Mouse (Mus musculus): Measurements from ENCODE around the gene Nepro.

Nepro gene

DNA sequence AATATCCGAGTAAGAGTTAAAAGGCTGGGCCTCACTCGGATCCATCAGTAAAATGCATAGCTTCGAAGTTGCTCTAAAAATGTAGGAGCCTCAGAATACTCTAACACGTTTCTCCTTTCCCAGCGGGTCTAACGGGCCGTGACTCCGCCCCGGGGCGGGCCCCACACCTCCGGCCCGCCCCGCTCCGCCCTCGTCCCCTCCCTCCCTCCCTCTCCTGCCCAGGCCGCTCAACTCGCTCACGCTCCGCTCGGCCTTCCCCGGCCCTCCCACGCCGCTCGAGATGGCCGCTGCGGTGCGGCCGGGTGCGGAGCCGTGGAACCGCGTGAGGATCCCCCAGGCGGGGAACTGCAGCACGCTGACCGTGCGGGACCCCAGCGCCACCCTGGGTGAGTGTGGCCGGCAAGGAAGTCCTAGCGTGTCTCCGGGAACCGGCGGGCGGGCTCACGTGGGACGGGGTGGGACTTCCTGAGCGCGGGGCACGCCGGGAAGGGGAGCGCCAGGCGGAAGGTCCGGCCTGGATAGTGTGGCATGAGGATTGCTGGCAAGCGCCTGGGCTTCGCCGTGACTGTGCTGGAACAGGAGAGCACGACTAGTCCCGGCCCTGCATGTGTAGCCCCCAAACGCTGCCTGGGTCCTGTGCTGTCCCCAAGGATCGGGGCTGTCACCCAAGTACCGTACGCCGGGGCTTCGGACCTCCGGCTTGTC, at the start of gene Nepro:
Gene Nepro, plus strand, starts transcription at position 219 of the 705 bp plus-strand sequence.
- under 1% methylated on average over 62 of the region's 64 CpGs for WGBS

- WGBS = 72% methylated on average over 2 of the region's 2 CpGs
These were observed 47.7 kb upstream of the Nepro start for GRCm38 (mm10) chr16:44676357-44676756.

DNA sequence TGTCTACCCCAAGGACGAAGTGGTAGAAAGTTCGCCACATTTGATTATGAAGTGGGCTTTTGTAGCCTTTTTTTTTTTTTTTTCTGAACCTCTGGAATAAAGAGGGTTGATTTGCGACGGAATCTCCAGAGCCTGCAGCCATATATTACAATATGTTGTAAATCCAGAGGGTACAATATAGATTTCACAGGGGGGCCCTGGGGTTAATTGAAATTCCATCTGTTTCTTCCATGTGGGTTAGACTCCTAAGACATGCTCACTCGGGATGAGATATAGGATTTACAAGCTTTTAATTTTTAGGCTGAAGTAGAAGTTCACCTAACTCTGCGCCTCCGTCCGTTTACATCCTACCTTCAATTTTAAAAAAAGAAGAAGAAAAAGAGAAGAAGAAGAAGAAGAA, 45.0 kb upstream of the Nepro start:
- 75% methylated on average over 8 of the region's 8 CpGs for WGBS

GRCm38 (mm10) chr16:44679503-44679971, 44.6 kb upstream of the Nepro start:
- WGBS = 62% methylated on average over 8 of the region's 8 CpGs

- 41% methylated on average over 9 of the region's 9 CpGs for WGBS
These were observed 43.2 kb upstream of the Nepro start for GRCm38 (mm10) chr16:44680756-44681498.

DNA sequence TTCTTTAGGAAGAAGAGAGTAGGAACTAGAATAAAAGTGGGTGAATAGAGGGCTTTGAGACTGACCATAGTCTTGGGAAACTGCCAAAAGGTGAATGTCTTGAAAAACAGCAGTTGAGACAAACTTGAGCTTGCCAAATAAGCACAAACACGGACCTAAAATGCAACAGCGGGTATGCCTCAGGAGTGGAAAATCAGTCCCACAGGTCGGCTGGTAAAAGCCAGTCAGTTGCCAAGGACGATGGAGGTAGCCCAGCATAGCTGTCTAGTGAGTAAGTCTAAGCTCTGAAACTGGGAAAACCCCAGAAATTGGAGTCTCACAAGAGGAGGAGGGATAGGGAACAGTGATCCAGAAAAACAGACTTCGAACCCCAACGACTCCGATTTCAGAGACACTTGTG, 39.5 kb upstream of the Nepro start:
- WGBS = 50% methylated on average over 7 of the region's 7 CpGs

- WGBS = 86% methylated on average over 7 of the region's 7 CpGs
These were observed 38.7 kb upstream of the Nepro start for GRCm38 (mm10) chr16:44685401-44685800.

DNA sequence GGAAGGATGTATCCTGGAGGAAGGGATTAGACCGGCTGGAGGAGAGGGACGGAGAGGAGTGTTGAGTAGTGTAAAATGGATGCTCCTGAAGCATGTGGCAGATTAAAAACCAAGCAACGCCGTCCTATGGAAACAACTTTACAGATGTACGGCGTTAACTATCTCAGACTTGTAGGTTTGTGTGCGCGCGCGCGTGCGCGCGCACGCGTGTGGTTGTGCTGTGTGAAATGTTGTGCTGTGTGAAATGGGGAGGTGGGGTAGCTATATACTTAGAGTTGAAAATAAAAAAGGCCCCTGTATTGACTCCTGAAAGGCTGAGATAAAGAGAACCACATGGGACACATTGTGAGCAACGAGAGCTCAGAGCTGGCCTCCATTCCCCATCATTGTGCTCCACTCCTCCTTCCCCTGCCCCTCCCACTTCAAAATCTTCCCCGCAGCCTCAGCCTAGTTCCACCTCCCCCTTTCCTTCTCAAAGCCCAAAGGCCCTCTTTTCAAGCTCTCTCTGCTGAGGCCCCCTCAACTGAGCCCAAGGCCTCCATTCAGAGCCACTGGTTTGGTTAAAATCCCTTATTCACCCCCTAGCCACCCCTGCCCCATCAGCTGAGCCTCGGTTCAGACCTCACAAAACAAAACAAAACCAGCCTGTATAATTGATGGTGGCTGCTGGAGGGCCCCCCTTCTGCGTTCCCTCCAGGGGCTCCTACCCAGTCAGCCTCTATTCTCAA, 36.9 kb upstream of the Nepro start:
- WGBS = 32% methylated on average over 20 of the region's 20 CpGs

- WGBS = 24% methylated on average over 18 of the region's 18 CpGs
These were observed 36.2 kb upstream of the Nepro start for GRCm38 (mm10) chr16:44687719-44688420.

- WGBS = 33% methylated on average over 4 of the region's 4 CpGs
These were observed 35.6 kb upstream of the Nepro start for GRCm38 (mm10) chr16:44688507-44688906.

DNA sequence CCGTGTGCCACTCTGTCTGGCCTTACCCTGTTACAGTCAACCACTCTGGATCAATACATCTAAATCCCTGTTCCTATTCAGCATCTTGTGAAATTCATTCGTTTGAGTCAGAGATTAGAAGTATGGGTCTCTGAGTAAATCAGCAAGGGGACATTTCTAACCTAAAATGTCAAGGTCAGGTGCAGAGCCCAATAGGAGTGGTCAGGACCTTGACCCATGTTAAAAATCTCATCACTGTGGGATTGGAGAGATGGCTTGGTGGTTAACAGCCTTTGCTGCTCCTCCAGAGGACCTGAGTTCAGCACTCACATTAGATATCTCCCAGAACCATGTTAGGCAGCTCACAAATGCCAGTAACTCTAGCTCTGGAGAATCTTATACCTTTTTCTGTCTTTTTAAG, 33.6 kb upstream of the Nepro start:
- WGBS = 91% methylated on average over 2 of the region's 2 CpGs

DNA sequence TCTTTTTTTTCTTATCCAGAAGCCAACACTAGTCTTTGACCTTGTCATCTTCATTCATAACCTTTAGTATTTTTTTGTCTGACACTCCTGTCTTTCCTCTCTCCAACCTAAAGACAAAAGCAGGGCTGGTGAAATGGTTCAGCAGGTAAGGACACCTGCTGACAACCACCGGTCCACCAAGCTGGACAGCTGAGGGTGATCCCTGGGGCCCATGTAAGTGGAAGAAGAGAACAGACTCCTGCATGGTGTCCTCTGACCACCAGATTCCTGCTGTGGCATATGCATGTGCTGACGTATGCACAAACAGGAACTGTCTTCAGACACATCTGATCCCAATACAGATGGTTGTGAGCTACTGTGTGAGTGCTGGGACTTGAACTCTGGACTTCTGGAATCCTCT, 33.0 kb upstream of the Nepro start:
- WGBS = 84% methylated on average over 2 of the region's 2 CpGs

- WGBS = 15% methylated on average over 17 of the region's 17 CpGs
These were observed 32.5 kb upstream of the Nepro start for GRCm38 (mm10) chr16:44691561-44692141.

DNA sequence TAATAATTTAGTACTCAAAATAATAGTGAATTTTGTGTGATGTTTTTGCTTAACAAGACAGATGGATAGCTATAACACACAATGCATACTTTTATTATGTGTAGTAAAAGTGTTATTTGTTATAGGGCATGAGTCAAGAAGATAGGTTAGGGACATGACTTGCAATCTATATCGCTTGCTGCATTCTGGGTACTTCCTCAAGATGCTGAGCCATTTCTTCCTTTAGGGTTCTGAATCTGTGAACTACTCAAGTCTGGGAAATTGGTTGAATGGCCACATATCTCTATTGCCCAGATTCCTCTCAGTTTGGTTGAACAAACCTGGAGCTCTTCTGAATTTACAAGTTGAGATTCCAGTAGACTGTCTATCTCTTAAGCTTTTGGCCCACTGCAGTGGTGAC, 31.6 kb upstream of the Nepro start:
- WGBS = 100% methylated on average over 1 of the region's 1 CpGs

DNA sequence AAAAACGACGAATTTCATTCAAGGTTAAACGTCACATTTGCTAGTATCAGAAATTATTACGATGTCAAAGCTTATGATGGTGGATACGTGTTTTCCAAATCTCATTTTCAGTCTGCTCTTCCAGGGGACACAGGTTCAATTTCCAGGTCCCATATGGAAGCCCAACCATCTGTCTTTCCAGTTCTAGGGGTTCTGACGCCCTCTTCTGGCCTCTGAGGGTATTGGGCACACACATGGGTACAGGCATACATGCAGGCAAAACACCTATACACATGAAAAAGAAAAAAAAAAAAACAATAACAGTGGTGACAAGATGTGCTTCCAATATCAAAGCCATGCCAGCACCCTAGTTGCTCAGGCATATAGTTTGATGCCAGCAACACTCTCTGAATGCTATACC, 30.4 kb upstream of the Nepro start:
- 77% methylated on average over 6 of the region's 6 CpGs for WGBS

- 86% methylated on average over 8 of the region's 8 CpGs for WGBS
These were observed 28.8 kb upstream of the Nepro start for GRCm38 (mm10) chr16:44695214-44695858.

DNA sequence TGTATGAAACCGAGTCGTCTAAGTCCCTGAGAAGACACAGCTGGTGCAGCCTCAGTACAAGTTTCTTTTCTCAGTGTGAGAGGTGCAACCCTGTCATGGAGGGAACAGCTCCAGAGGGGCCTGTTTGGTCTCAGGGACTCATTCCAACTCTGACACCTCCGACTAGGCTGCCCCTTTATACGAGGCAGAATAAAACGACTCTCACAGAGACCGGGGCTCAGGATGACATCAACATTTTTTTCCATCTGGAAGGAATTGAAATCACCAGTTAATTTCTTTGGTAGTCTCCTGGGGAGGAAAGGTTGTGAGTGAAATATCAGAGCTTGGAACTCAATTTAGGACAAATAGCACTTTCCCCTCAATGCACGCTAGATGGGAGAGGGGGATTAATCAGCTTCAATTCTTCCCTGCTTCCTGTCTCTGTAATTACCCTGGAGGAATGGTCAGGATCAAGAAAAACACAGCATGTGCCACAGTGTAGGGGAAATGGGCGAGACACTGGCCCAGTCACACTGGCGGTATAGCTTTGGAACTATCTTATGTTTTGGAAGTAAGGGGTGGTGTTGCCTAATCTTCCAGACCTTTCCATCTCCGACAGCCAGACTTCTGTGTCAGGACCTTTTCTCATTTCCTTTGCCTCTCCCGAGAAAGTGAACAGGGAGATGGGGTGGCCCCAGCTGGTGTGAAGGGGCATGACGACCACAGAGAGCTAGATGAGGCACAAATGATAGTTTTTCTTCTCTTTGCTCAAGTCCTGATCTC, 28.1 kb upstream of the Nepro start:
- 61% methylated on average over 12 of the region's 12 CpGs for WGBS

DNA sequence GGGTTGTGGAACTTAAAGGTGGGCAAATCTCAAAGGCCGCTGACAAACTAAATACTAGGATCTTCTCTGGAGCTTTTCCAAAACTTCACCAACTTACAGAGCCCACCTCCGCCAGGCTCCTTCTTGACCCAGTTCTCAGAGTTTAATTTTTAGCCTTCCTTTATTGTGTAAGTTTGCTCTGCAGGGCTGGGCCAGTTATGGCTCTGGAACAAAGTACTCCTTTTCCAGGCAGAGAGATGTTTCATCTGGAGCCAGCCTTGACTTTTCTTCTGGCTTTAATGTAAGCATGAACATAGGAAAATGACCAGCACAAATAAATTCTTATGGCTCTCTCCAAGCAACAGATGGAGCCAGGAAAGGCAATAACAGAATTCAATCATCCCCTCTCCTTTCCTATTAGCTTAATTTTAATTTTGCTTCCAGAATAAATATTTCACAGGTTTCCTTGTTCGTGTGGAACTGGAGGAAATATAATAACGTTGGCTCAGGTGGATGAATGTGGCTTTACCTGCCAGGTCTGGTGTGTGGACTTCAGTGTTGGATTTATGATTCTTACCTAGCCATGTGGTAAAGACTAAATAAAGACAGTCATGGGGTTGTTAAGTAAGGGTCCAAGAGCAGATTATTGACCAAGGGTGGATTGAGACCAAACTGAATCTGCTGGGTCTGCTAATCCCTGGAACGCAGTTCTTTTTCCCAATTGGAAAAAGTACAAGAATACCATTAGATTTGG, 26.5 kb upstream of the Nepro start:
- WGBS = 82% methylated on average over 5 of the region's 5 CpGs

GRCm38 (mm10) chr16:44701155-44701554, 22.9 kb upstream of the Nepro start:
- WGBS = 86% methylated on average over 3 of the region's 3 CpGs

GRCm38 (mm10) chr16:44702272-44702671, 21.8 kb upstream of the Nepro start:
- WGBS = 70% methylated on average over 5 of the region's 5 CpGs
